Mouse (Mus musculus): ENCODE measurements around the gene Slc4a4. TPM values are rescaled to one million over a fixed set of nuclear protein-coding genes. Genes with fewer than 3 reads are reported as not detected.

The Slc4a4 gene
- total and polyA plus RNA-seq, 2 experiments = 12.0 to 30.2 TPM

- no peak for DNase-seq (ENCODE audit: extremely low read depth, low read depth, low spot score)
- Histone ChIP-seq H3K4me3 (ENCODE audit: insufficient read depth, low read depth, low read length) (no peak overlapping the region), H3K9ac (ENCODE audit: low read depth, low read length) (no peak overlapping the region), H3K4me1 (ENCODE audit: control insufficient read depth, insufficient read depth, low read length) (no peaks in the 10 kb centered on the region), H3K27me3 (ENCODE audit: control insufficient read depth, insufficient read depth, low read length) (no peaks in the 10 kb centered on the region), H3K36me3 (ENCODE audit: control insufficient read depth, insufficient read depth, low read length) (peaks cover 4% of the 10 kb centered on the region; the same call in 1 of the 2 replicates), H3K79me2 (ENCODE audit: control insufficient read depth, insufficient read depth, low read length) (no peaks in the 10 kb centered on the region), H3K27ac (replicated peaks; ENCODE audit: insufficient read depth, low read depth, low read length) (no peak overlapping the region)
- TF ChIP-seq POLR2A (IDR thresholded peaks at IDR 0.05; ENCODE audit: extremely low read depth, insufficient read depth, low read length) (no peak), CTCF (IDR thresholded peaks at IDR 0.05; ENCODE audit: low read depth, low read length) (no peak)
- WGBS = 86% methylated on average over 5 of the region's 5 CpGs
Measured at GRCm38 (mm10) chr5:89051577-89051976, 165.0 kb downstream of the Slc4a4 start.

GRCm38 (mm10) chr5:89052230-89052629 lies 165.6 kb downstream of the Slc4a4 start:
- 97% methylated on average over 5 of the region's 5 CpGs for WGBS

GRCm38 (mm10) chr5:89055656-89056055 lies 169.0 kb downstream of the Slc4a4 start:
- TF ChIP-seq POLR2A (IDR thresholded peaks at IDR 0.05; ENCODE audit: extremely low read depth, insufficient read depth, low read length) (no peak), CTCF (IDR thresholded peaks at IDR 0.05; ENCODE audit: low read depth, low read length) (no peak)

More at GRCm38 (mm10) chr5:89052230-89052629, 165.6 kb downstream of the Slc4a4 start:
- H3K27ac ChIP-seq (replicated peaks; ENCODE audit: insufficient read depth, low read depth, low read length) = no peak overlapping the region
- no peak for DNase-seq (ENCODE audit: extremely low read depth, low read depth, low spot score)
- H3K9ac ChIP-seq (ENCODE audit: low read depth, low read length) = no peak overlapping the region
- H3K27me3 ChIP-seq (ENCODE audit: control insufficient read depth, insufficient read depth, low read length) = no peaks in the 10 kb centered on the region
- H3K4me3 ChIP-seq (ENCODE audit: insufficient read depth, low read depth, low read length) = no peak overlapping the region
- no peaks in the 10 kb centered on the region for H3K4me1 ChIP-seq (ENCODE audit: control insufficient read depth, insufficient read depth, low read length)
- no peaks in the 10 kb centered on the region for H3K79me2 ChIP-seq (ENCODE audit: control insufficient read depth, insufficient read depth, low read length)
- no peak for TF ChIP-seq CTCF (IDR thresholded peaks at IDR 0.05; ENCODE audit: low read depth, low read length)
- no peak for TF ChIP-seq POLR2A (IDR thresholded peaks at IDR 0.05; ENCODE audit: extremely low read depth, insufficient read depth, low read length)
- peaks cover 4% of the 10 kb centered on the region; the same call in 1 of the 2 replicates for H3K36me3 ChIP-seq (ENCODE audit: control insufficient read depth, insufficient read depth, low read length)

GRCm38 (mm10) chr5:89056370-89056769 lies 169.8 kb downstream of the Slc4a4 start:
- WGBS = 99% methylated on average over 2 of the region's 2 CpGs
- Histone ChIP-seq H3K9ac (ENCODE audit: low read depth, low read length) (no peak overlapping the region), H3K4me1 (ENCODE audit: control insufficient read depth, insufficient read depth, low read length) (no peaks in the 10 kb centered on the region), H3K36me3 (ENCODE audit: control insufficient read depth, insufficient read depth, low read length) (no peaks in the 10 kb centered on the region; the same call in 1 of the 2 replicates), H3K27me3 (ENCODE audit: control insufficient read depth, insufficient read depth, low read length) (no peaks in the 10 kb centered on the region), H3K79me2 (ENCODE audit: control insufficient read depth, insufficient read depth, low read length) (no peaks in the 10 kb centered on the region), H3K4me3 (ENCODE audit: insufficient read depth, low read depth, low read length) (no peak overlapping the region), H3K27ac (replicated peaks; ENCODE audit: insufficient read depth, low read depth, low read length) (no peak overlapping the region)
- DNase-seq (ENCODE audit: extremely low read depth, low read depth, low spot score) = no peak
- TF ChIP-seq POLR2A (IDR thresholded peaks at IDR 0.05; ENCODE audit: extremely low read depth, insufficient read depth, low read length) = no peak
- no peak for TF ChIP-seq CTCF (IDR thresholded peaks at IDR 0.05; ENCODE audit: low read depth, low read length)

More at GRCm38 (mm10) chr5:89055656-89056055, 169.0 kb downstream of the Slc4a4 start:
- Histone ChIP-seq H3K79me2 (ENCODE audit: control insufficient read depth, insufficient read depth, low read length) (no peaks in the 10 kb centered on the region), H3K4me3 (ENCODE audit: insufficient read depth, low read depth, low read length) (no peak overlapping the region), H3K27ac (replicated peaks; ENCODE audit: insufficient read depth, low read depth, low read length) (no peak overlapping the region), H3K9ac (ENCODE audit: low read depth, low read length) (no peak overlapping the region), H3K27me3 (ENCODE audit: control insufficient read depth, insufficient read depth, low read length) (no peaks in the 10 kb centered on the region), H3K4me1 (ENCODE audit: control insufficient read depth, insufficient read depth, low read length) (no peaks in the 10 kb centered on the region), H3K36me3 (ENCODE audit: control insufficient read depth, insufficient read depth, low read length) (no peaks in the 10 kb centered on the region; the same call in 1 of the 2 replicates)
- no peak for DNase-seq (ENCODE audit: extremely low read depth, low read depth, low spot score)
- WGBS = 92% methylated on average over 3 of the region's 3 CpGs

GRCm38 (mm10) chr5:89061097-89061496 lies 174.5 kb downstream of the Slc4a4 start:
- WGBS = 83% methylated on average over 9 of the region's 9 CpGs
- DNase-seq (ENCODE audit: extremely low read depth, low read depth, low spot score) = no peak
- Histone ChIP-seq H3K79me2 (ENCODE audit: control insufficient read depth, insufficient read depth, low read length) (no peaks in the 10 kb centered on the region), H3K27me3 (ENCODE audit: control insufficient read depth, insufficient read depth, low read length) (no peaks in the 10 kb centered on the region), H3K36me3 (ENCODE audit: control insufficient read depth, insufficient read depth, low read length) (peaks cover 2% of the 10 kb centered on the region; the same call in 1 of the 2 replicates), H3K4me3 (ENCODE audit: insufficient read depth, low read depth, low read length) (no peak overlapping the region), H3K9ac (ENCODE audit: low read depth, low read length) (no peak overlapping the region), H3K27ac (replicated peaks; ENCODE audit: insufficient read depth, low read depth, low read length) (no peak overlapping the region), H3K4me1 (ENCODE audit: control insufficient read depth, insufficient read depth, low read length) (no peaks in the 10 kb centered on the region)
- no peak for TF ChIP-seq CTCF (IDR thresholded peaks at IDR 0.05; ENCODE audit: low read depth, low read length)
- no peak for TF ChIP-seq POLR2A (IDR thresholded peaks at IDR 0.05; ENCODE audit: extremely low read depth, insufficient read depth, low read length)

GRCm38 (mm10) chr5:89062286-89062685 lies 175.7 kb downstream of the Slc4a4 start:
- H3K4me3 ChIP-seq (ENCODE audit: insufficient read depth, low read depth, low read length) = no peak overlapping the region
- H3K36me3 ChIP-seq (ENCODE audit: control insufficient read depth, insufficient read depth, low read length) = peaks cover 2% of the 10 kb centered on the region; the same call in 1 of the 2 replicates
- no peaks in the 10 kb centered on the region for H3K79me2 ChIP-seq (ENCODE audit: control insufficient read depth, insufficient read depth, low read length)
- H3K9ac ChIP-seq (ENCODE audit: low read depth, low read length) = no peak overlapping the region
- WGBS = 88% methylated on average over 5 of the region's 5 CpGs
- peaks cover 1% of the 10 kb centered on the region; the same call in 1 of the 2 replicates for H3K4me1 ChIP-seq (ENCODE audit: control insufficient read depth, insufficient read depth, low read length)
- H3K27me3 ChIP-seq (ENCODE audit: control insufficient read depth, insufficient read depth, low read length) = no peaks in the 10 kb centered on the region
- H3K27ac ChIP-seq (replicated peaks; ENCODE audit: insufficient read depth, low read depth, low read length) = no peak overlapping the region
- TF ChIP-seq POLR2A (IDR thresholded peaks at IDR 0.05; ENCODE audit: extremely low read depth, insufficient read depth, low read length) (no peak), CTCF (IDR thresholded peaks at IDR 0.05; ENCODE audit: low read depth, low read length) (no peak)
- no peak for DNase-seq (ENCODE audit: extremely low read depth, low read depth, low spot score)
